Mouse (Mus musculus) pancreas, adult 10 weeks (tissue): ENCODE results near the gene Rps17. TPM values are rescaled to one million over a fixed set of nuclear protein-coding genes. Genes with fewer than 3 reads are reported as not detected.

ENCODE experiments used
- polyA plus RNA-seq: library from polyadenylated mRNA; stranded (reverse); fragments of 350-450 nt; fragmentation: Illumina TruSeq; extraction: RNeasy Lipid Tissue Mini Kit (QIAGEN cat#74804); gene quantifications from one replicate; pipeline ENCODE4 v1.2.3, GENCODE M21; 2015; ENCODE audit warnings: low read depth, low replicate concordance; ENCODE audit not compliant: insufficient read depth

Rps17 gene
- polyA plus RNA-seq, result 575 TPM

GRCm38 (mm10) chr7:81344544-81345446 is at the start of gene Rps17:
Rps17 (minus strand) TSS chr7:81345254.

Other genes with a start within 250 kb of the Rps17 start
- gene Slc28a1, start 230.5 kb downstream of the Rps17 start, polyA plus RNA-seq, result not detected
- gene Pde8a, start 131.7 kb downstream of the Rps17 start, polyA plus RNA-seq, result 5.9 TPM
- 9.4 TPM for gene Cpeb1, start 110.2 kb upstream of the Rps17 start, polyA plus RNA-seq
- gene Ap3b2, start 148.7 kb upstream of the Rps17 start, polyA plus RNA-seq, result 4.8 TPM
- gene BC048679, start 153.0 kb upstream of the Rps17 start, polyA plus RNA-seq, result not detected
- gene Fsd2, start 221.7 kb upstream of the Rps17 start, polyA plus RNA-seq, result not detected
- gene Whamm, start 226.0 kb upstream of the Rps17 start, polyA plus RNA-seq, result 5.9 TPM